Mouse (Mus musculus): ENCODE measurements around the gene Ubr2. TPM values are rescaled to one million over a fixed set of nuclear protein-coding genes. Genes with fewer than 3 reads are reported as not detected.
A peak's percentile ranks its signal among the peaks of the same experiment; 100 is the strongest.

The Ubr2 gene
- total RNA-seq, 1 experiment from 2014 or later, result 73.5 TPM

DNA sequence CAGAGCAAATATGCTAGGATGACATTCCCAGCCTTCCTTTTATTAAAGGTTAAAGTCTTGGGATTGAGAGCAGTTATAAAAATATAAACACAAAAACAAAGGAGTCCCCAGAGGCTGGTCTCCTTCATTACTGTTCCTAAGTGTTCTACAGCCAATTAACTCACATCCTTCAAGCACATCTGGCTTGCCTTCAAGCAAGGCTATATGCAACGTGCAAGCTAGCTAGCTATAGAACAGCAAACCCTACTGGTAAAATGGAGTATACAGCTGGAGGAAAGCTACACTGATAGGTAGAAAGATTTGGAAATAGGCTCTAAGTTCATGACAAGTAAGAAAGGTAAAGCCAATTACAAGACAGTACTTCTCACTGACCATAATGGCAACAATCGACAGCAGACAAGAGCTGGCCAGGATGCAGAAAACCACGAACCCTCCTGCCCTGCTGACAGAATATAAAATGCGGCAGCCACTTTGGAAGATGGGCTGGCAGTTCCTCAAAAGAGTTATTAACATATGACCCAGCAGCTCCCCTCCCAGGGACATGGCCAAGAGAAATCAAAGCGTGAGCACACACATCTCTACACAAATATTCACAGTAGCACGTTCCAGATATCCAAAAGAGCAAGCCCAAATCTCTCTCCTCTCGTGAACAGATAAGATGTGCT is 4.5 kb downstream of the Ubr2 start:
- no peak for DNase-seq

DNA sequence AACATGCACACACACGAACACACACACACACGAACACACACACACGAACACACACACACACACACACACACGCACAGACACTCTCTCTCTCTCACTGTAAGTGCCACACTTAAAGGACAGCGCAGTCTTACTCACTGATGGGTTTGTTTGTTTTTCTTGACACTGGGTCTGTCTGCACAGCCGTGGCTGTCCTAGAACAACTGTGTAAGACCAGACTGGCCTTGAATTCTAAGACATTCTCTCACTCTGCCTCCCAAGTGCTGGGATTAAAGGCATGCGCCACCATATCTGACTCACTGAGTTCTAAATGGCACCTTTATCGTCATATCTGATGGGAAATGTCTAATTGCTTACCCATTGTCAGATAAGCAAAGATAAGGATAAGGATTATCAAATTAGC is 7.1 kb downstream of the Ubr2 start:
- DNase-seq, result peak; percentile 12

- peak; percentile 24 for DNase-seq
These were observed 8.0 kb downstream of the Ubr2 start for GRCm38 (mm10) chr17:47002401-47002800.

DNA sequence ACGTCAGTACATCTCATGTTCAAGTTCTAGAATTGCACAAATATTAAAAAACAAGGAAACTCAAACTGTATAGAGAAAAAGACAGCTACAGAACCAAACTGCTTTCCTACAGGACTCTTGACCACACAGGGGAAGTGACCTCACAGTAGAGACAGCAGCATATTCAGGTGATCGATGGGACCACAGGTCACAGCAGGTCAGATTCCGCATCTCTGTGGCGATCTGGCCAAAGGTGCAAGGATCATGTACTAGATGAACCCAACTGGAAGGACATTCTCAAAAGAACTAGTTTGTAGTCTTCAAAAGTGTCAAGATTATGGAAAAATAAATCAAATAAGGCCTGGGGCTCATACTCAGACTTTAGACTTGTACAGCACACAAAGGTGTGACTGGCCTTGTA is 11.5 kb downstream of the Ubr2 start:
- no peak for DNase-seq

GRCm38 (mm10) chr17:46996484-46996883 is 13.9 kb downstream of the Ubr2 start:
- no peak for DNase-seq

DNA sequence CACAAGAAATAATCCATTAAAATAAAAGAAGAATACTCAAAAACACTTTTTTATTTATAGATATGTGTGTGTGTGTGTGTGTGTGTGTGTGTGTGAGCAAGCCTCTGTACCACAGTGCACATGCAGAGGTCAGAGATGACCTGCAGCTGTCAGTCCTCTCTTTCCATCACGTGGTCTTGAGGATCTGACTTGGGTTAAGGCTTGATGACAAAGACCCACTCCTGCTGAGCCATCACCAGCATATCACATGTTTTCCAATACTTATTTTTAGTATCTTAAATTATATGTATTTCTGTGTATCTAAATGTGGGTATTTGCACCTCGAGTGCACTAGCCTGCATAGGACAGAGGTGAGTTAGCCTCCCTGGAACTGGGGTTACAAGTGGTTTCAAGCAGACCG is 14.7 kb downstream of the Ubr2 start:
- DNase-seq, result no peak

- peak; percentile 24 for DNase-seq
These were observed 15.5 kb downstream of the Ubr2 start for GRCm38 (mm10) chr17:46994641-46995398.

- DNase-seq, result no peak
These were observed 16.7 kb downstream of the Ubr2 start for GRCm38 (mm10) chr17:46993625-46994024.

- DNase-seq, result no peak
These were observed 22.7 kb downstream of the Ubr2 start for GRCm38 (mm10) chr17:46987631-46988030.

- DNase-seq, result no peak
These were observed 30.3 kb downstream of the Ubr2 start for GRCm38 (mm10) chr17:46980050-46980449.

- DNase-seq, result peak; percentile 72
These were observed 35.2 kb downstream of the Ubr2 start for GRCm38 (mm10) chr17:46975183-46975582.

DNA sequence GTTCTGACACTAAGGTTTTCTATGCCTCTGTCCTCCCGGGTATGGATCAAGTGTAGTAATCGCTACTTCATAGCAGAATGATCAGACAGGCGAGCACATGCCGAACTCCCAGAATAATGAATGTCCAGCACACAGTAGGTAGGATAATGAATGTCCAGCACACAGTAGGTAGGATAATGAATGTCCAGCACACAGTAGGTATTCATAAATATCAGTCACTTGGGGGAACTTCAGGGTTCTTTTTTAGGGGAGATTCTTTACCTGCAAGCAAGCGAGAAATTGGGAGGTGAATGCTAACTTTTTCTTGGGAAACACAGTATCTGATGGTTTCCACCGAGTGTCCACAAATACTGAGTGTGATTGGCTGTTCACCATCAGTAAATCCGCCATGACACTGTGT is 37.8 kb downstream of the Ubr2 start:
- no peak for DNase-seq

- no peak for DNase-seq
These were observed 43.5 kb downstream of the Ubr2 start for GRCm38 (mm10) chr17:46966892-46967291.

DNA sequence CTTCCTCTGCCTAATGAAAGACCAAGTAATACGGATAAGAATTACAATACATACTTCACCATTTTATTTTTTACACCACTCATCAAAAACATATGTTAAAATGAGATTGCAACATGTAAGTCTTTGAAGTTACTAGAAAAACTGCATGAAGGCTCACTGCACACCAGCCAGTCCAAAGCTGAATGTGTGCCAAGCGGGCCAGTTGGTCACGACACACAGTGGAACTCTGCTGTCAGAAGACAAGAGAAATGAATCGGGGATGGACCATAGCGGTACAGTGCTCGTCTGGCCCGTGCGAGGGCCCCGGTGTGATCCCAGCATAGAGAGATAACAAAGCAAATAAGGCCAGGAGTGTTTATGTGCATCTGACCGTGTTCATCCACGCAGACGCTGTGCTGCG is 47.2 kb downstream of the Ubr2 start:
- DNase-seq, result peak; percentile 17

- no peak for DNase-seq
These were observed 48.2 kb downstream of the Ubr2 start for GRCm38 (mm10) chr17:46962153-46962552.

GRCm38 (mm10) chr17:46960216-46960615 is 50.1 kb downstream of the Ubr2 start:
- peak; percentile 66 for DNase-seq

DNA sequence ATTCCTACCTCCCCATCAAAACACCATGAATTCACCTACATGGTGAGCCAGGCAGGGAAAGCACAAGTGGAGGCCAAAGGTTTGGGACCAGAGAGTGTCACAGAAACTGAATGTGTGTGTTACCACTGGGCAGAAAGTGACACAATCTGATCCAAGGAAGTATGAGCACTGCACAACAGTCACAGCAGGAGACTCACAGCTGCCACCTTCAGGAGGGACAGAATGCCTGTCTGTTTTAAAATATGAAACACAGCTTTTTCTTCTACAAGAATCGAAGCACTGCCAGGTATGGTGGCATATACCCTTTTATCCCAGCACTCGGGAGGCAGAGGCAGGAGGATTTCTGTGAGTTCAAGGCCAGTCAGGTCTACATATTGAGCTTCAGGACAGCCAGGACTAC is 52.3 kb downstream of the Ubr2 start:
- peak; percentile 19 for DNase-seq

DNA sequence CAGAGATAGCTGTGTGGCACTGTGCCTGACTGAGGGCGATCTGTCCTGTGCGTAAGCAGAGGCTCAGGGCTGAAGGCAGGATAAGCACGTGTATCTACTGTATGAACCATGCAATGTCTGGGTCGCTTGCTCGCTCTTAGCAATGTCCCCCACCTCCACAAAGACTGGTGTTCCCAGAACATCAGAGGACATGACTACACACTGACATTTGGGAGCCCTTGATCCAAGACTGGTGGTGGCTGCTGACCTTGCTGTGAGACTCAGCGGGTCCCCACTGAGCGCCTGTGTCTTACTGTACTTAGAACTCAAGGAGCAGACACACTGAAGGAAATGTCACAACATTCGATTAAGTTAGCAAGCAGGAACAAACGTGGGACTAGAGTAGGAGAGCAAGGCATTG is 64.1 kb downstream of the Ubr2 start:
- peak; percentile 54 for DNase-seq

DNA sequence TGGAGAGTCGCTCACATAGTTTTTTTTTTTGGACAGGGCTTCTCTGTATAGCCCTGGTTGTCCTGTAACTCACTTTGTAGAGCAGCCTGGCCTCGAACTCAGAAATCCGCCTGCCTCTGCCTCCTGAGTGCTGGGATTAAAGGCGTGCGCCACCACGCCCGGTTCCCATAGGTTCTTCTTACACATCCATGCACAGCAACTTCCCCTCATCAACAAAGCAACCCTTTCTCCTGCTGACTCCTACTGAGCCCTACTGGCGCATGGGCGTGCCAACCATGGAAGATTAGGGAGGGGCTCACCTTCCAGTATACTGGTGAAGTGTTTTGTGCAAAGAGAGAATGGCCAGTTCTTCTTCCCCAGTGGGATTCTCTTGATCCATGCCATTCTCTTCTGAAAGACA is 67.9 kb downstream of the Ubr2 start:
- no peak for DNase-seq

- DNase-seq, result no peak
These were observed 69.9 kb downstream of the Ubr2 start for GRCm38 (mm10) chr17:46940461-46940860.

DNA sequence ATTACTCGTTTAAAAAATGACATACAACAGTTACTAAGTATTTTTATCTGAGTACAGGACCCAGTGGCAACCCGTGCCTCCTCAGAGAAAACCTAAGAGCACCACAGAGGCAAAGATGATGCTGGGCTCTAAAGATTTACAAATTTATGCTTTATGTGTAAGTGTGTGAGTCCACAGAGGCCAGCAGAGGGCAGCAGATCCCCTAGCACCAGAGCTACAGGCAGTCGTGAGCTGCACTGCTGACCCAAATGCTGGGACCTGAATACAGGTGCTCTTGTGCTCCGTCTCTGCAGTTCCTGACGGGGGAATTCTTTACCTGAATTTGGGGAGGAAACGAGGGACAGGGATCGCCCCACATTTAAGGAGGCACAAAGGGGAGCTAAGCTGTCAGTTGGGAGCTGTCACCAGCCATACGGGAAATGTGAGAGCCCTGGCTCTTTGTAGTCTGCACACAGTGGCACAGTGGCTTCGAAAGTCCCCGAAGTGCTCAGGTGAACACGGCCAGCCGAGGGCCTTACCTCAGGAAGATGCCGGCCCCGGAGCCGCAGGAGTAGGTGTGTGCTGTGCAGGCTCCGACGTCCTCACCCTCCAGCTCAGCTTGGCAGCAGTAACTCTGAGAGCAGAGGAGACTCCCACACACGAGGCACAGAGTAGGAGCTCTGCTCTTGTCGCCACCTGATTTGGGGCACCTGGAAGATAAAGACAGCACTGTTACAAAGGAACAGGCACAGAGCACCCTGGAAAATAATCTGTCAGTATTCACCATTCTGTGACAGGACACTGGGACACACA is 76.6 kb downstream of the Ubr2 start:
- DNase-seq, result peak; percentile 78

DNA sequence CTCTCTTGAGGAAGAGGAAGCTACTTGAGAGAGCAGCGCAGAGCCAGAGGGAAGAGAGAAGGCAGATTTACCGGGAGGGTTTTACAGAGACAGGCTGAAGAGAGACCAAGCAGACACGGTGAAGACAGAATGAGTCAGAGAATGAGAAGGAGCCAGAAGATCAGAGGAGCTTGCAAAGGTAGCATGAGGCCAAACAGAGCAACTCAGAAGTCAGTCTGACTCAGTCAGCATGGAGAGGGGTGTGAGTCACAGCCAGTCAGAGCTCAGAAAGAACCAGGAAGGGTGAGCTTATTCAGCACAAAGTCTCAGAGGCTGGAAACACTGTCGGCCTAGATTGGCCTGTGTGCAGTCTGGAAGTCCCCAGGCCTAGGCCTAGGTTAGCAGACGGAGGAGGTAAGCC is 77.4 kb downstream of the Ubr2 start:
- peak; percentile 57 for DNase-seq

DNA sequence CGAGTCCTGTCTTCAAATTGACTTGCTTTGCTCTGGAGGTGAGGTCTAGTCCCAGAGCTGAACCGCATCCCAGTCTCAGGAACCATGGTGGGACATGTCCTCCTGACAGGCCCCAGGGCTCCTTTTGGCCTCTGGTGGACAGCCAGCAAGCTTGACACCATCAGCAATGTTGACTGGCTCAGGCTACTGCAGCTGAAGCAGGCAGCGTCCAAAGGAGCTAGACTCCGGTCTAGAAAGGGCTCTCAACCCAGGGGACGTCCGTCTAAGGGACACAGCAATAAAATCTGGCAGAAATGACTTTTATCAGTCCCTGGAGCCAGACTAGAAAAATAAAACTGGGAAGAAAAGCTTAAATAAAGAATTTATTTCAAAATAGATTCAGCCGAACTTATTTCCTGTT is 80.5 kb downstream of the Ubr2 start:
- no peak for DNase-seq
